Mouse (Mus musculus) layer of hippocampus, adult 8-10 months (tissue): ENCODE measurements at regions not wholly inside any gene's neighbourhood (a gene's known extent, or its start where the extent isn't known, plus 50 kb on each side); places are given as distances from the start of the nearest gene placed in this dataset.

Experiments used
- DNase-seq, 2 experiments: peaks; one replicate each; pipeline ENCODE4 v3.0.0; 2022; ENCODE audit warnings: low spot score in 2 of 2

GRCm38 (mm10) chr11:25538641-25539258 lies 671.8 kb downstream of the 5730522E02Rik start:
- no peak for DNase-seq

- DNase-seq, result no peak
Observed at GRCm38 (mm10) chr11:25536069-25536468, 674.5 kb downstream of the 5730522E02Rik start.

- DNase-seq, result no peak
Observed at GRCm38 (mm10) chr11:25533081-25533480, 677.5 kb downstream of the 5730522E02Rik start.

GRCm38 (mm10) chr11:25531668-25532398 lies 678.7 kb downstream of the 5730522E02Rik start:
- no peak for DNase-seq

GRCm38 (mm10) chr11:25528056-25528455 lies 682.5 kb downstream of the 5730522E02Rik start:
- no peak for DNase-seq

- no peak for DNase-seq
Observed at GRCm38 (mm10) chr11:25518903-25519302, 691.7 kb downstream of the 5730522E02Rik start.

- DNase-seq, result peak; percentile 22 to 28
Observed at GRCm38 (mm10) chr11:25518131-25518530, 692.4 kb downstream of the 5730522E02Rik start.

GRCm38 (mm10) chr11:25505500-25505899 lies 705.1 kb downstream of the 5730522E02Rik start:
- no peak for DNase-seq

- DNase-seq, result no peak
Observed at GRCm38 (mm10) chr11:25473682-25474365, 736.7 kb downstream of the 5730522E02Rik start.

- DNase-seq, result no peak
Observed at GRCm38 (mm10) chr11:25469819-25470218, 740.7 kb downstream of the 5730522E02Rik start.

- no peak for DNase-seq
Observed at GRCm38 (mm10) chr11:25437206-25437605, 773.4 kb downstream of the 5730522E02Rik start.

GRCm38 (mm10) chr11:25435645-25436044 lies 774.9 kb downstream of the 5730522E02Rik start:
- DNase-seq, result no peak

- no peak for DNase-seq
Observed at GRCm38 (mm10) chr11:25423186-25423585, 787.4 kb downstream of the 5730522E02Rik start.

- no peak for DNase-seq
Observed at GRCm38 (mm10) chr11:25421486-25421885, 789.1 kb downstream of the 5730522E02Rik start.

GRCm38 (mm10) chr11:25410403-25411090 lies 800.0 kb downstream of the 5730522E02Rik start:
- DNase-seq, result no peak

GRCm38 (mm10) chr11:25391649-25392048 lies 818.9 kb downstream of the 5730522E02Rik start:
- no peak for DNase-seq

GRCm38 (mm10) chr11:25367111-25367510 lies 843.5 kb downstream of the 5730522E02Rik start:
- DNase-seq, result no peak

- no peak for DNase-seq
Observed at GRCm38 (mm10) chr11:25365433-25365832, 845.1 kb downstream of the 5730522E02Rik start.

- no peak for DNase-seq
Observed at GRCm38 (mm10) chr11:25359723-25360122, 850.8 kb downstream of the 5730522E02Rik start.

GRCm38 (mm10) chr11:25357717-25358411 lies 852.7 kb downstream of the 5730522E02Rik start:
- DNase-seq, result peak; percentile 20 to 44
